ENCODE assay signal across 8 mouse cellular contexts in genomic region chr19:8989066-8989566, GRCm38 (mm10). TPM values are rescaled to one million over a fixed set of nuclear protein-coding genes. Genes with fewer than 3 reads are reported as not detected.
DNase-seq lines count a peak whose midpoint lies in the region; ATAC-seq lines count a peak whose summit lies in the region.

Gene Ahnak (plus strand): TSS chr19:8989284.

- DNase-seq in thymus, postnatal 14 days = peak; percentile 25
- no peak for DNase-seq in thymus, postnatal 25 days
- no peak for DNase-seq in frontal cortex, postnatal 36 days (ENCODE audit: low spot score in 2 of 2)

- peak within 1 kb of the TSS; percentile 68 for H3K4me2 ChIP-seq in embryonic facial prominence, embryonic 12.5 days (replicated peaks)
- H3K4me2 ChIP-seq in heart, embryonic 12.5 days = peak within 1 kb of the TSS; percentile 71
- H3K4me2 ChIP-seq in kidney, embryonic 16.5 days (replicated peaks; ENCODE audit: low read depth, low read length) = peak within 1 kb of the TSS; percentile 89
- peak within 1 kb of the TSS; percentile 80 for H3K4me2 ChIP-seq in liver, embryonic 16.5 days (ENCODE audit: low read depth, low read length)
- peak within 1 kb of the TSS; percentile 80 for H3K4me2 ChIP-seq in neural tube, embryonic 15.5 days

- peak within 1 kb of the TSS; percentile 88 for H3K9ac ChIP-seq in embryonic facial prominence, embryonic 12.5 days
- H3K9ac ChIP-seq in heart, embryonic 12.5 days = peak within 1 kb of the TSS; percentile 97
- H3K9ac ChIP-seq in kidney, embryonic 16.5 days (replicated peaks; ENCODE audit: low read length) = peak within 1 kb of the TSS; percentile 82
- H3K9ac ChIP-seq in liver, embryonic 16.5 days (ENCODE audit: low read depth, low read length) = peak within 1 kb of the TSS; percentile 55
- H3K9ac ChIP-seq in neural tube, embryonic 15.5 days (replicated peaks) = peak within 1 kb of the TSS; percentile 53

- H3K27me3 ChIP-seq in embryonic facial prominence, embryonic 12.5 days = no peaks in the 10 kb centered on the region
- H3K27me3 ChIP-seq in heart, embryonic 12.5 days (replicated peaks) = no peaks in the 10 kb centered on the region
- H3K27me3 ChIP-seq in kidney, embryonic 16.5 days (ENCODE audit: insufficient read depth, low read length) = peaks cover 6% of the 10 kb centered on the region; the same call in 1 of the 2 replicates
- H3K27me3 ChIP-seq in liver, embryonic 16.5 days (ENCODE audit: control insufficient read depth, insufficient read depth, low read depth, low read length) = peaks cover 35% of the 10 kb centered on the region
- H3K27me3 ChIP-seq in neural tube, embryonic 15.5 days (replicated peaks) = peaks cover 49% of the 10 kb centered on the region

- ATAC-seq in embryonic facial prominence, embryonic 12.5 days (ENCODE audit: insufficient number of reproducible peaks, insufficient read depth, low FRiP score, low TSS enrichment) = peak; percentile 31
- peak; percentile 75 for ATAC-seq in heart, embryonic 12.5 days (ENCODE audit: insufficient number of reproducible peaks, low FRiP score)
- peak; percentile 79 for ATAC-seq in kidney, embryonic 16.5 days (ENCODE audit: low FRiP score, low TSS enrichment)
- peak; percentile 73 for ATAC-seq in liver, embryonic 16.5 days (ENCODE audit: low read depth)
- peak; percentile 29 for ATAC-seq in neural tube, embryonic 15.5 days (ENCODE audit: low FRiP score)

- peak within 1 kb of the TSS; percentile 69 for H3K4me3 ChIP-seq in embryonic facial prominence, embryonic 12.5 days
- peak within 1 kb of the TSS; percentile 90 for H3K4me3 ChIP-seq in heart, embryonic 12.5 days
- peak within 1 kb of the TSS; percentile 73 for H3K4me3 ChIP-seq in kidney, embryonic 16.5 days (ENCODE audit: low read length)
- H3K4me3 ChIP-seq in liver, embryonic 16.5 days (ENCODE audit: low read depth, low read length) = peak within 1 kb of the TSS; percentile 61
- peak within 1 kb of the TSS; percentile 48 for H3K4me3 ChIP-seq in neural tube, embryonic 15.5 days (replicated peaks)

- H3K9me3 ChIP-seq in embryonic facial prominence, embryonic 12.5 days = no peaks in the 10 kb centered on the region
- no peaks in the 10 kb centered on the region for H3K9me3 ChIP-seq in heart, embryonic 12.5 days (replicated peaks)
- no peaks in the 10 kb centered on the region for H3K9me3 ChIP-seq in kidney, embryonic 16.5 days (ENCODE audit: low read length)
- no peaks in the 10 kb centered on the region for H3K9me3 ChIP-seq in liver, embryonic 16.5 days (replicated peaks; ENCODE audit: control insufficient read depth, low read length)
- H3K9me3 ChIP-seq in neural tube, embryonic 15.5 days (replicated peaks) = no peaks in the 10 kb centered on the region

- peaks cover 57% of the 10 kb centered on the region for H3K4me1 ChIP-seq in embryonic facial prominence, embryonic 12.5 days
- peaks cover 80% of the 10 kb centered on the region for H3K4me1 ChIP-seq in heart, embryonic 12.5 days (replicated peaks)
- H3K4me1 ChIP-seq in kidney, embryonic 16.5 days (ENCODE audit: insufficient read depth, low read length) = peaks cover 58% of the 10 kb centered on the region
- H3K4me1 ChIP-seq in liver, embryonic 16.5 days (ENCODE audit: control insufficient read depth, low read depth, low read length) = peaks cover 20% of the 10 kb centered on the region
- peaks cover 68% of the 10 kb centered on the region for H3K4me1 ChIP-seq in neural tube, embryonic 15.5 days

- WGBS in embryonic facial prominence, embryonic 12.5 days = under 1% methylated on average over 39 of the region's 42 CpGs
- WGBS in heart, embryonic 12.5 days = under 1% methylated on average over 37 of the region's 42 CpGs
- WGBS in kidney, embryonic 16.5 days = under 1% methylated on average over 36 of the region's 42 CpGs
- 1% methylated on average over 42 of the region's 42 CpGs for WGBS in liver, embryonic 16.5 days (ENCODE audit: insufficient replicate concordance)
- whole genome bisulfite sequencing in neural tube, embryonic 15.5 days = 1% methylated on average over 41 of the region's 42 CpGs

- H3K36me3 ChIP-seq in embryonic facial prominence, embryonic 12.5 days = no peaks in the 10 kb centered on the region
- no peaks in the 10 kb centered on the region for H3K36me3 ChIP-seq in heart, embryonic 12.5 days
- H3K36me3 ChIP-seq in kidney, embryonic 16.5 days (ENCODE audit: insufficient read depth, low read length) = no peaks in the 10 kb centered on the region
- H3K36me3 ChIP-seq in liver, embryonic 16.5 days (ENCODE audit: control insufficient read depth, insufficient read depth) = no peaks in the 10 kb centered on the region
- no peaks in the 10 kb centered on the region for H3K36me3 ChIP-seq in neural tube, embryonic 15.5 days

- H3K27ac ChIP-seq in embryonic facial prominence, embryonic 12.5 days = peak within 1 kb of the TSS; percentile 97
- peak within 1 kb of the TSS; percentile 95 for H3K27ac ChIP-seq in heart, embryonic 12.5 days (ENCODE audit: poor library complexity, severe bottlenecking)
- H3K27ac ChIP-seq in kidney, embryonic 16.5 days (ENCODE audit: low read length) = peak within 1 kb of the TSS; percentile 91
- peak within 1 kb of the TSS; percentile 22; the same call in 1 of the 2 replicates for H3K27ac ChIP-seq in liver, embryonic 16.5 days (ENCODE audit: low read length)
- peak within 1 kb of the TSS; percentile 75 for H3K27ac ChIP-seq in neural tube, embryonic 15.5 days (replicated peaks)

RNA-seq across cellular contexts. Expression of gene Ahnak, which starts in this region (rescaled TPM):
- polyA plus RNA-seq in embryonic facial prominence, embryonic 12.5 days (2016; fragmentation: Nextera tagmentation; extraction: Ambion mirVana) = 24.4 and 27.7 TPM in 2 replicates
- 26.0 and 27.1 TPM in 2 replicates for polyA plus RNA-seq in heart, embryonic 12.5 days (2016; fragmentation: Nextera tagmentation; extraction: Ambion mirVana)
- 14.0 and 14.4 TPM in 2 replicates for polyA plus RNA-seq in kidney, embryonic 16.5 days (2015; fragmentation: Nextera tagmentation; extraction: Ambion mirVana)
- polyA plus RNA-seq in liver, embryonic 16.5 days (2015; fragmentation: Nextera tagmentation; extraction: Ambion mirVana) = 3.1 TPM in 2 replicates
- 4.4 and 8.0 TPM in 2 replicates for polyA plus RNA-seq in neural tube, embryonic 15.5 days (2015; fragmentation: Nextera tagmentation; extraction: Ambion mirVana)

Comparison
In these comparisons a context has a peak if more than half of its experiments do, and no peak if none do; other contexts are left out.
1. ATAC-seq: peak in every context shown above with its lines; median percentile 79 in kidney, embryonic 16.5 days; 75 in heart, embryonic 12.5 days; 73 in liver, embryonic 16.5 days; 31 in embryonic facial prominence, embryonic 12.5 days; 29 in neural tube, embryonic 15.5 days.
2. H3K27ac ChIP-seq: peak in every context shown above with its lines; median percentile 97 in embryonic facial prominence, embryonic 12.5 days; 95 in heart, embryonic 12.5 days; 91 in kidney, embryonic 16.5 days; 75 in neural tube, embryonic 15.5 days; 22 in liver, embryonic 16.5 days.